Mouse (Mus musculus) neutrophil, adult 5-6 weeks (primary cell): ENCODE results near the gene AW011738. TPM values are rescaled to one million over a fixed set of nuclear protein-coding genes. Genes with fewer than 3 reads are reported as not detected.
A peak's percentile ranks its signal among the peaks of the same experiment; 100 is the strongest.

Experiments
- ATAC-seq: fragments of 151-379, 151-347 bp; 2 replicates; pipeline ENCODE4 v1.8.0; 2017; ENCODE audit warnings: mild to moderate bottlenecking, moderate TSS enrichment; ENCODE audit not compliant: insufficient number of reproducible peaks, poor library complexity, low FRiP score, severe bottlenecking; ENCODE audit errors: extremely low read depth
- total RNA-seq: library from RNA; stranded (forward); fragments of 200-1000 nt; gene quantifications from 2 replicates; pipeline ENCODE4 v1.2.3, GENCODE M21; 2017

Gene AW011738
- total RNA-seq, 1 experiment from 2014 or later = 17.6 TPM

DNA sequence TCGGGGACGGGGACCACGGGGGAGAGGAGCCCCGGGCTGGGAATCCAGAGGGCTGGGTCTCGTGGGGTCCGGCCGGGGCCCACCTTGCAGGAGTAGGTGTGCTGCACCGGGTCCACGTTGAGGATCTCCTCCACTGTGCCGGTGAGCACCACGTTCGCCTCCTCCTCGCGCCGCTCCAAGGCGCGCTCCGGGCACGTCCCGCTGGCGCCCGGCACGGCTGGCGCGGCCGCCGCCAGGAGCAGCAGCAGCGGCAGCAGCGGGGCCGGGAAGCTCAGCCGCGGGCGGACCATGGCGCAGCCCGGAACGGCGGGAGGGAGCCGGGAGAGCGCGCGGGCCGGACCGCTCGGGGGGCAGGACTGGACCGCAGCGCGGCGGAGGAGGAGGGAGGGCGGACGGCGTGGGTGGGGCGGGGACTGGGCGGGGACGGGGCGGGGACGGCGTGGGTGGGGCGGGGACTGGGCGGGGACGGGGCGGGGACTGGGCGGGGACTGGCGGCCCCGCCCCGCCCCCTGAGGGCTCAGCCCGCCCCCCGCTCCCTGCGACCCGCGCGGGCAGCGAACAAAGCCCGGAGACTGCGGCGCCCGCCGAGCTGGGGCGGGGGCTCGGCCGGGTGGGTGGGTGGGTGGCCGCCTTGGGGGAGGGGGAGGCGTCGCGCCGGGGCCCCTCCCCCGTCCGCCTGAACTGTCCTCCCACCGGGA, 5.8 kb upstream of the AW011738 start, which contains the start of gene Agrn:
Gene Agrn (minus strand): TSS at position 358 of the 698 bp plus-strand sequence.
- peak; percentile 31; the same call in 1 of the 2 replicates for ATAC-seq

DNA sequence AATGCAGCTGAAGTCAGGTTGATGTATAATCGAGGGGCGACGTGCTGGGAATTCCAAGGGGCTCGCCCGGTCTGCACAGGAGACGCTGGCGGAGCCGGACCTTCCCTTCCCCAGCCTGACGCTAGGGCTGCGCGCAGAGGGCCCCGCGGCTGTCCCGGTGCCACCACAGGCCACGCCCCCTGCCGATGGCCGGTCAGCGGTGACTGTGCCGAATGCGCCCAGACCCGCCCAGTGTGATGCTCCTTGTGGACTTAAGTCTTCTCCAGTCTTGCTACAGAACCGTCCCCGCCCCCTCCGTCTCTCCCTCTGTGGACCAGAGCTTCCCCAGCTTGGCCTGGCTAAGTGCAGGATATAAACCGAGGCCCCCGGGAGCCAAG, 5.3 kb upstream of the AW011738 start:
- peak; percentile 88 for ATAC-seq

DNA sequence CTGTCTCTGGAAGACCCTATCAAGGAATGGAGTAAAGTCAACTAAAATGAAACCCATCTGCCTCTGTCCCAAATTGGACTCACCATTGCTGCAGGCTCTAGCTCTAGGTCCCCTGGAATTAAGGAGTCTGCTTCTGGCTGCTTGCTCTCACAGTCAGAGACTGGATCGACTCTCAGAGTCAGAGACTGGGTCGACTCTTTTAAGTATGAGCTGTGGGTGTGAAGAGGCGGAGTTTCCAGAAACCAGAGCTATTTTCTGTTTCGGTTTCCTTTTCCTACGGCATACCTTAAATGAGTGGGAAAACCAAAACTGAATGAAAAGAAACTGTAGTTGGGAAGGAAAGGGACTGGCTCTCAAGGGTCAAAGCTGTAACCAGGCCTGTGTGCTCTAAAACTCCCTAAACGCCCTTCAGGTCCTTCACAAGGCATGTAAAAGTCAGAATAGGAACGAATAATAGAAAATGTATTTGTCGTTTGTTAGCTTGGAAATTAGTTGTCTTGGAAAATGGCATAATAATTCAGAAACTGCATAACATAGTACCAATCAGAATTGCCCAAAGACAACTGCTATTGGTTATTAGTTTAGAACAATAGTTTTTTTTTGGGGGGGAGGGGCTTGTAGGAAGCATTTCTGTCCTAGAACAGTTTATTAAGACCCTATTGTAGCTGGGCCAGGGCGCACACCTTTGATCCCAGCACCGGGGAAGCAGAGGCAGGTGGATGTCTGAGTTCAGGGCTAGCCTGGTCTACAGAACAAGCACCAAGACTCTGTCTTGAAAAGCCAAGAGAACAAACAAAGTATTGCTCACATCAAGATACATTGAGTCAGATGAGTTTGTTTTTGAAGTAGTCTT, 2.3 kb upstream of the AW011738 start, which contains the start of gene Isg15:
Gene Isg15 (minus strand): TSS at position 196 of the 853 bp plus-strand sequence.
- peak; percentile 20; the same call in 1 of the 2 replicates for ATAC-seq

DNA sequence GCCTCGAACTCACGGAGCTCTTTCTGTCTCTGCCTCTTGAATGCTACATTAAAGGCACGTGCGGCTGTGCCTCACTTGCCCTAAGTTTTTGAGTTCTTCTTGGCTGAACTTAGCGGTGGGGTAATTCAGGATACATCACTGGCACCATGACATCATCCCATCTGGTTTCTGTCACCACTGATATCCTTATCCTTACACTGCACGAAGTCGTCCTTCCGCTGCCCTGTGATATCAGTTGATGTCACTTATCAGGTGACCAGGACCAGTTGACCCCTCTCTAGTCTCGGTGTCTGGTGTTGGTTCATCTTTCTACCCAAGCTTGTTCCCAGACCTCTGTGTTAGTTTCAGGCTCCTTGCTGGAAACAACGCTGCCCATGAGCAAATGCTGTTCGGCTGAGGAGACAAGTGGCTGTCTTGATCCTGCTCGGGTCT, 626 bp upstream of the AW011738 start:
- no peak for ATAC-seq

DNA sequence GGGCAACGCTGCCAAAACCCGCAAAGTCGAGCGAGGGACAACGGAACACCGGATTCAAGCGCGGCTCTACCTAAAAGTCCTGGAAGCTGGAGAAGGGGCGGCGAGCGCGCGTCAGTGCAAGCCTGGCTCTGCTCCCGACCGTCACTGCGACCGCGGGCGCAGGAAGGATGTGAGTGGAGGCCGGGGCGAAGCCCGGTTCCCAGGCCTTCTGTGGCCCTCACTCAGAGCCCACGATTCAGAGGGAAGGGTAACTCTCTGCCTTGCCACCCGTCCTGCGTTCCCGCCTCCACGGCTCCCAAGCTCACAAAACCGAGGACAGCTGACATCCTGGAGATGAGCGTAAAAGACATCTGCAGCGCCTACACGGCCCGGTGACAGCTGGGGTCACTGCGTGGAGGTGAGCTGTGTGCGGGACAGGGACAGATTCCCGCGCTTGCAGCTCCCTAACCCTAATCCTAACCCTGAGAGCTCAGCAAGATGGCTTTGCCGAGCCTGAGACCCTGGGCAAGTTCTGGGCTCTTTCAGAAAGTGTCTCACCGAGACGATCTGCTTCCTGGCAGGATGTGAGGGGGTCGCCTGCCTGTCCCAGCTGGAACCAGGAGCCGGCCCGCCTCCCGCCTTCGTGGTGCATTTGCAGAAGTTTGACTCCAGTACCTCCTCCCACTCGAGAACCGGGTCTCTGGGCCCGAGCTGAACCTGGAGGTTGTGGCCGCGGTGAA, 468 bp downstream of the AW011738 start:
- no peak for ATAC-seq

DNA sequence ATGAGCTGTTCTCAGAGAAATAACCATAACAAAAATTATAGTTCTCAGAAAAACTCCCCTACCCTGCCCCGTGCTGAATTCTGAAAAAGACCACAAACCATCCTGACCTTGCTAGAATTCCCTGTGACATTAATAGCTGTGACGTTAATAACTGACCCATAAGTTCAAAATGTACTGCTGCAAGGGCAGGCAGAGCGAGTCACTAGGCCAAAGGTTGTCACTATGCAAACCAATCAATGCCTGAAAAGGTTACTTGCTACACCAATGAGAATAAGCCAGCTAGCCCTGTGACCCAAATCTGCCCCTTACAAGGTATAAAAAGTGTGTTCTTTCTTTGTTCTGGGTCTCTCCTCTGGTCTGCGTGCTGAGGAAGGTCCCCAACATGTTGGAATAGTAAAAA, 5.8 kb downstream of the AW011738 start:
- ATAC-seq = no peak

DNA sequence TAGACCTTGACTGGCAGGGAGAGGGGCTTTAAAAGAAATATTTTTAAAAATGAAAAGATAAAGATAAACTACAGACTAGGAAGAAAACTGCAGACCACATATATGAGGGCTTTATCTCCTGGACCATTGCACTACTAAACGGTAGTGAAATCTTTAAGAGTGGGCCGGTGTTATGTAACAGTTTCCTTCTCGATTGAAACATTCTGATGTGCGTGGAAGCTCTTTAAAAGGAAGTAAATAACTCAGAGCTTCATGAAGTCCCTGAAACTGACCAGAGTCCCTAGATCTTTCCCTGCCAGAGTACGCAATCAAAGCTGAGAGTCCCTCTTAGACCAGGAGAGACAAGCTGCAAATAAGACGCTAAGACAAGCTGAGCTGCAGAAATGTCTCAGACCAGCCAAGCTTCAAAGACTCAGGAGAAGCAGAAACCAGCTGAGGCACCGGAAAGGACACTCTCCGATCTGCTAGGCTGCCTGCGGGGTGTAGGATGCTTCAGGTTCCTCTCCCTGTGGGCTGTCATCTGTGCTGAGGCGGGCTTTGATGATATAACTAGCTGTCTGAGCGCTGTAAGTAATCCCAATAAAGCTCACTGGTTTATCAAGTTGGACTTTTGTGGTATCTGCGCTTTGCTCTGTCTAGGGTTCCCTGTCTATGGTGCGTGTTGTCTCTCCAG, 7.0 kb downstream of the AW011738 start:
- 0 out of 2 replicates have a peak, but pooled peaks have one; percentile 18 for ATAC-seq

DNA sequence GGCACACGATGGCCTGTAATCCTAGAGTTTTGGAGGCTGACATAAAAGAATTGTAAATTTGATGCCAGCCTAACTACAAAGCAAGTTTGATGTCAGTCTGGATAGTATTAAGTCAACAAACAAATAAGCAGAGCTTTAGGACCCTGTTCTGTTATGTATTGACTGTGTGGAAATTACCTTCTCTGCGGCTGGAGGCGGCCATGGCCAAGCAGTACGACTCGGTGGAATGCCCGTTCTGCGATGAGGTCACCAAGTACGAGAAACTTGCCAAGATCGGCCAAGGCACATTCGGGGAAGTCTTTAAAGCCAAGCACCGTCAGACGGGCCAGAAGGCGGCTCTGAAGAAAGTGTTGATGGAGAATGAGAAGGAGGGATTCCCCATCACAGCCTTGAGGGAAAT, 10.0 kb downstream of the AW011738 start:
- ATAC-seq = no peak

DNA sequence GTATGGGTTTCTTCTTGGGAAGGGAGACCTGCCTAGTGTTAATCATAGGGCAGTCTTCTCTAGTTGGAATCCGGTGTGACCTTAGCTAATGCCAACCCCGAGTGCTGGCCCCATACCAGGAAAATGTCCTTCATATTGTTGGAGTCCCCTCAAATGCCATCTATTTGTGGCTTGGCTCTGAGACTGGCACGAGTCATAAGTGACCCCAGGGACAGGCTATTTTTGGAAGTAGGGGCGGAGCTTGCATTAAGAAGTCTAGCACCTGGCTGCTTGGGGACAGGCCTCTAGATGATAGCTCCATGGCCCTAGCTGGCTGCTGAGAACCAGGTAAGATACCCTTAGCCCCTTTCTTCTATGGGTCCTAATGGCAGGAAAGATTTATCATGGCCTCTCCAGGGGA, 12.5 kb downstream of the AW011738 start, which contains the start of gene Perm1:
Gene Perm1 (plus strand): TSS at position 220 of the 400 bp plus-strand sequence.
- ATAC-seq = no peak

DNA sequence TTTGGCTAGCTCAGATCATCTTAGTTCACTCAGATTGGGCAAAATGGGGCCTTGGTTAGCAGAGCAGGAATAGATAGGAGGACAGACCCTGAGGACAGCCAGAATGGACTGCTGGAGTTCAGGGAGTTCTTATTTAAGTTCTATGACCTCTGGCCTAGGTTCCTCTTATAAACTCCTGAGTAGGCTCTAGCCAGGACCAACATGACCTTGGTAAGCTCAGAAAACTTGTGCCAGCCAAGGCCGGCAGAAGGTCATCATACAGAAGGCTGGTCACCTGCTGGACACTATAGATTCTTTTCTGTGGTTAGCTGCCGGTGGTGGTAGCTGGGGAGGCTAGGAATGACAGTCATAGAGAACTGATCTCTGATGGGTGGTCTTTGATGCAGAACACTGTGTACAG, 13.1 kb downstream of the AW011738 start:
- no peak for ATAC-seq

DNA sequence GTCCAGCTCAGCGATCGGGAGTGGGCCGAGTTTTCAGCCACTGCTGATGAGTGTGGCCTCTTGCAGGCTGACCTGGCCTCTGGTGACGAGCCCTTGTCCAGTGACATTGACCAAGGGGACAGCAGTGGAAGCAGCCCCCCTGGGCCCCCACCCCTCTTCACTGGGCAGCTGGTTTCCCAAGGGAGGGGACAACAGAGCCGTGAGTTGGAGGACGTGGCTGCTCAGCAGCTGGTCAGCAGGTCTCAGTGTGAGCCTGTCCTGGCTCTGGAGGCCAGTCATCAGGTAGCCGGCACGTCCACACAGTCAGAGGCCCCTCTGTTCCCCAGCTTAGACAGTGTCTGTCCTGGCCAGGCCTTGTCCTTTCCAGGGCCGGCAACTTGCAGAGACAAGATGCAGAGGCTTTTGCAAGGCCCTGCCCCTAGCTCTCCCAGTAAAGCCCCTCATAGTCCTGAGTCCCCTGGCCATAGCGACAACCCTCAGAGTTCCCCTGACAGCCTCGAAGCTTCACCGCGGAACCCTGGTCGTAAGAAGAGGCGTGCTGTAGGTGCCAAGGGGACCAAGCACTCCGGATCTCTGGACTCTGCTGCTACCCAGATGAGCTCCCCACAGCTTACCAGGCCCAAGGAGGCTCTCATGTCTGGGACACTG, 14.0 kb downstream of the AW011738 start:
- no peak for ATAC-seq

DNA sequence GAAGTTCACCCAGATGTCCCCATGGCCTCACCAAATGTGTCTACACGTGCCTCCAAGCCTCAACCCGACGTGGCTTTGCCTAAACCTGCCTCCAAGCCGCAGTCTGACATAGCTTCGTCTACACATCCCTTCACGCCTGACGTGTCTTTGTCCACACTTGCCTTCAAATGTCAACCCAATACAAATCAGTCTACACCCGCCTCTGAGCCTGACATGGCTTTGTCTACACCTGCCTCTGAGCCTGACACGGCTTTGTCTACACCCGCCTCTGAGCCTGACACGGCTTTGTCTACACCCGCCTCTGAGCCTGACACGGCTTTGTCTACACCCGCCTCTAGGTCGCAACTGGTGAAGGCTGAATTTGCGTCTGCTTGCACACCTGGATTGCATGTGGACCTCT, 14.7 kb downstream of the AW011738 start:
- no peak for ATAC-seq

DNA sequence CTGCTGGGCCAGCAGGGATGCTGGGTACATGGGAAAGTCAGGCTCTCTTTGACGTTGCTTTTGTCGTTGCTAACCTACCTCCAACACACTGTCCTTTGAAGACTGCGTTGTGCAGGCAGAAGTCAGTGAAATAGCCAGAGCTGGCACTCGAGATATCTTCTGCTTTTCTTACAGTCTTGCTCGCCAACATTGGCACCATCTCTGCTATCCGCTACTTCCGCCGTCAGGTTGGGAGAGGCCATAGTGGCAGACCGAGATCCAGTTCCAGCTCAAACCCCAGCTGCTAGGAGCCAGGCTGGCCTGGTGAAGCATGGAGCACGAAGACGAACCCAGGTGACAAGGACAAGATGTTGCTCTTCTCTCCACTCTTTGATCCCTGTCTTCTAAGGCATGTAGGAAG, 16.8 kb downstream of the AW011738 start:
- no peak for ATAC-seq

DNA sequence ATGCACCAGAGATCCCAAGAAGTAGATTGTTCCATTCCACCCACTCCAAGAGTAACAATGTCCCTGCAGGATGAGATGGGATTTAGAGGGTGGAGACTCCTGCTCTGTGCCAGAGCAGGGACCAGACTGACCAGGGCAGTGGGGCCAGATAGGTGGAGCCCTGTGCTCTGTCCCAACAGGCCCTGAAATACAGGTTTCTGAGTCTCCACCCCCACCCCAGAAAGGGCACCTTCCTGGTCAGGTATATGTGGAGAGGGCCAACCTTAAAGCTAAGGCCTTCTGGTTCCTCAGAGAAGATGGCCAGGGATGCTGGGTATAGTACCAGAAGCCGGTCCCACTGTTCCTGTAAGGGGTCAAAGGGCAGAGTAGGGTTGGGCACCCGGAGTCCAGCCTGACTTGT, 21.2 kb downstream of the AW011738 start:
- no peak for ATAC-seq

DNA sequence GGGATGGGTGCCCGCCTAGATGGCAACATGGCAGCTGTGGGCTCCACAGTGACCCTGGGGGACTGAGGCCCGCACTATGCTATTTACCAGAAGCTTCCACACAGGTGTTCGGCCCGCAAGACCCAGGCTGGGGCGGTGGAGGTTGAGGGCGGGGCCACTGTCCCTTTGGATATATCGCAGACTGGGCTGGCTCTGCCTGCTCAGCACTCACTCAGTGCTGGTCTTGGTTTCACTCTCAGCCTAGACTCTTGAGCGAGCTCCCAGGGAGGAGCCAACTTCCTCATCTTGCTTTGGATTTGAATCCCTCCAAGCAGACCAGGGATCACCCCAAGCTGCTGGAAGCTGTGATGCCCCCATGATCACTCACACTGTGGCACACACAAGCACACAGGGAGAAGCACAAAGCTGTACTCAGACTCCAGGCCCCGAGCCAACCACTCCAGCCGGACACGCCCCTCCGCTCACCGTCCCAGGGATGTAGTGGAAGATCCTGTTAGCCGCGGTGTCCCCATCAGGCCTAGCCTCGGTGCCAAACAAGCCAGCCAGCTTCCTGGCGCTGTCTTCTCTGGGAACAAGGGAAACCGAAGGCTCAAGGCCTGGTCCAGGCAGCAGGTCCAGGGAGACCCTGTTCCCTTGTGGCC, 24.8 kb downstream of the AW011738 start:
- ATAC-seq = no peak

DNA sequence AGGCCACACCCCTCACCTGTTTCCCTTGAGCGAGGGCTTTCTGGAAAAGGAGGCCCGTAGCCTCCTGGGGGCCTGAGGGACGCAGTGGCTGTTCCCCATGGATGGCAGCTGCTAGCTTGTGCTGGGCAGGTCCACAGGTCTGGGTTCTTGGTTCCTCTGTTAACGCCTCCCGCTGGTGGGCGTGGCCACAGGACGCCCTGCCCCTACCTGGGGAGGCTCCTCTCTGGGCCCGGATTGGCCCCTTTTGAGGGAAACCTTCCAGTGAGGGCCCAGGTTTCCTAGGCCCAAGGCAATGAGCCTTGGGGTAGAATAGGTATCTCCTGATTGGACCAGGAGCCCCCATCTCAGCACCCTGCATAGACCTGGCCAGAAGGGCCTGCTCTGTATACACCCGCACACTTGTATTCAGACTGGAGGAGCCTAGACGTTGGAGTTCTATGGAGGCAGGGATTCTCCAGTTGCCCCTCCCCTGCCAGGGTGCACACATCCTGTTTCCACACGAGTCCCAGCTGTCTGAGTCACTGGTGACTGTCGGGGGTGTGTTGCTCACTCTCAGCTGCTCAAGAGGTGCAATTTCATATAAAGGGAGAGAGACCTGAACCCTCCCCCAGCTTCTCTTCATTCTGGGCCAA, 25.4 kb downstream of the AW011738 start:
- no peak for ATAC-seq

DNA sequence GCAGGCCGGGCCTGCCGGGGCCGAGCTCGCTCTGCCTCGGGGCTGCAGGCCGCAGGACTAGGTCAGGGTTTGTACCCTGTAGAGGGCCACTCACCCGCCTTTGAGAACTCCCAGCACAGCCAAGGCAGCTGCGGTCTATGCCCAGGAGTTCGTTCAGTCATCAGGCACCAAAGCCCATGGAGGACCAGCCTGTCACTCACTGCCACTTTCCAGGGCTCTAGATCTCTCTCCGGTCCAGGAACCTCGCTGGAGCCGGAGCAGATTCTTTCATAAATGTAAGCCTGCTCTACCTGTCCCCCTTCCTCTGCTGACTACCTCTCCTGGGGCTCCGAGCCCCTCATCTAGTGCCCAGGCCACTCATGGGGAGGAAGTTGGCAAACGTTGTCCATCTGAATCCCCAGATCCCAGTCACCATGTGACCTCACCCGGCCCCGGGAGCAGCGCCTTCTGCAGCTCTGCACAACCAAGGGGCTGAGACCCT, 31.0 kb downstream of the AW011738 start:
- no peak for ATAC-seq
